Mouse (Mus musculus) CH12.LX (cell line): ENCODE data around the gene Ccdc28b. TPM values are rescaled to one million over a fixed set of nuclear protein-coding genes. Genes with fewer than 3 reads are reported as not detected.

ENCODE experiments used
- DNase-seq: peaks from one replicate; pipeline ENCODE4 v3.0.0-alpha.2; 2013; ENCODE audit errors: extremely low read depth
- H3K27ac ChIP-seq: 2 replicates; pipeline ENCODE4 v1.5.1; 2012; ENCODE audit warnings: low read depth, mild to moderate bottlenecking, control low read depth, moderate library complexity; ENCODE audit not compliant: insufficient read depth
- H3K27me3 ChIP-seq: replicated peaks from 2 replicates; pipeline ENCODE3; 2012; ENCODE audit warnings: inconsistent platforms
- H3K36me3 ChIP-seq, 2 experiments: replicated peaks in 1 of 2; 2 replicates each; pipeline versions ENCODE3 to v1.6.1; 2012; ENCODE audit warnings: inconsistent platforms in 1 of 2, low read length in 1 of 2, mild to moderate bottlenecking in 1 of 2, mixed read lengths in 1 of 2, moderate library complexity in 1 of 2; ENCODE audit not compliant: control insufficient read depth in 1 of 2, insufficient read depth in 1 of 2
- H3K4me1 ChIP-seq, 2 experiments: 2 replicates each; pipeline ENCODE4 v1.6.1; 2012; ENCODE audit warnings: inconsistent platforms in 1 of 2, moderate library complexity in 1 of 2; ENCODE audit not compliant: insufficient read depth in 2 of 2, control insufficient read depth in 1 of 2
- H3K4me2 ChIP-seq: 2 replicates; pipeline ENCODE4 v1.6.1; 2012; ENCODE audit warnings: low read depth, mild to moderate bottlenecking, control low read depth; ENCODE audit not compliant: poor library complexity, insufficient read depth, severe bottlenecking
- H3K4me3 ChIP-seq, 3 experiments: fragments of 150-350 bp in 1 of 3; sonication (generic) in 1 of 3; replicated peaks in 1 of 3; 2 replicates each; pipeline versions ENCODE3 to v1.5.1; 2011 to 2012; ENCODE audit warnings: low read depth in 2 of 3, low read length in 2 of 3, mild to moderate bottlenecking in 2 of 3, moderate library complexity in 2 of 3, control low read depth in 1 of 3, improper control_type of control experiment in 1 of 3, inconsistent platforms in 1 of 3, mixed read lengths in 1 of 3; ENCODE audit not compliant: poor library complexity in 1 of 3
- H3K79me2 ChIP-seq: replicated peaks from 2 replicates; pipeline ENCODE4 v1.6.1; 2012; ENCODE audit warnings: mild to moderate bottlenecking, moderate library complexity; ENCODE audit not compliant: control insufficient read depth, poor library complexity, insufficient read depth, severe bottlenecking; ENCODE audit errors: extremely low read depth
- H3K9ac ChIP-seq: 2 replicates; pipeline ENCODE4 v1.6.1; 2012; ENCODE audit warnings: low read depth, mild to moderate bottlenecking, control low read depth, moderate library complexity; ENCODE audit not compliant: insufficient read depth
- H3K9me3 ChIP-seq: replicated peaks from 2 replicates; pipeline ENCODE3; 2012; ENCODE audit warnings: low read length, inconsistent platforms, mixed read lengths
- BHLHE40 ChIP-seq: IDR thresholded peaks from 2 replicates; pipeline ENCODE4 v1.6.1; 2011; ENCODE audit warnings: mild to moderate bottlenecking, low read depth, low read length, improper control_type of control experiment
- CHD1 ChIP-seq: IDR thresholded peaks from 2 replicates; pipeline ENCODE4 v1.6.1; 2012; ENCODE audit warnings: low read depth, low read length, improper control_type of control experiment, inconsistent platforms
- CHD2 ChIP-seq: IDR thresholded peaks from 2 replicates; pipeline ENCODE4 v1.6.1; 2011; ENCODE audit warnings: low read length, improper control_type of control experiment
- CTCF ChIP-seq, 2 experiments: IDR thresholded peaks in 1 of 2; conservative IDR thresholded peaks in 1 of 2; 2 replicates each; pipeline ENCODE4 v1.5.1; 2011 to 2012; ENCODE audit warnings: low read depth in 2 of 2, low read length in 2 of 2, improper control_type of control experiment in 1 of 2, inconsistent platforms in 1 of 2, mild to moderate bottlenecking in 1 of 2, moderate library complexity in 1 of 2
- E2F4 ChIP-seq: IDR thresholded peaks from 2 replicates; pipeline ENCODE4 v1.6.1; 2011; ENCODE audit warnings: low read depth, low read length, improper control_type of control experiment; ENCODE audit not compliant: insufficient replicate concordance
- ELF1 ChIP-seq: IDR thresholded peaks from 2 replicates; pipeline ENCODE4 v1.6.1; 2014; ENCODE audit warnings: low read depth, mild to moderate bottlenecking, inconsistent platforms, low read length, improper control_type of control experiment
- EP300 ChIP-seq: IDR thresholded peaks from 2 replicates; pipeline ENCODE4 v1.6.1; 2011; ENCODE audit warnings: low read length, improper control_type of control experiment
- ETS1 ChIP-seq: conservative IDR thresholded peaks from 2 replicates; pipeline ENCODE4 v1.6.1; 2012; ENCODE audit warnings: low read depth, mild to moderate bottlenecking, inconsistent platforms, low read length, improper control_type of control experiment, moderate library complexity
- GABPA ChIP-seq: IDR thresholded peaks from 2 replicates; pipeline ENCODE4 v1.6.1; 2012; ENCODE audit warnings: low read depth, low read length, improper control_type of control experiment, inconsistent platforms; ENCODE audit not compliant: insufficient replicate concordance
- HCFC1 ChIP-seq: IDR thresholded peaks from 2 replicates; pipeline ENCODE4 v1.6.1; 2012; ENCODE audit warnings: low read depth, mild to moderate bottlenecking, inconsistent platforms, low read length, improper control_type of control experiment
- JUND ChIP-seq: conservative IDR thresholded peaks from 2 replicates; pipeline ENCODE4 v1.6.1; 2011; ENCODE audit warnings: low read depth, low read length, improper control_type of control experiment
- KAT2A ChIP-seq: IDR thresholded peaks from 2 replicates; pipeline ENCODE4 v1.6.1; 2012; ENCODE audit warnings: low read length, improper control_type of control experiment, inconsistent platforms; ENCODE audit not compliant: insufficient replicate concordance
- MAX ChIP-seq: IDR thresholded peaks from 2 replicates; pipeline ENCODE4 v1.6.1; 2011; ENCODE audit warnings: low read length, improper control_type of control experiment
- MAZ ChIP-seq: IDR thresholded peaks from 2 replicates; pipeline ENCODE4 v1.6.1; 2012; ENCODE audit warnings: low read depth, mild to moderate bottlenecking, inconsistent platforms, low read length, improper control_type of control experiment, moderate library complexity
- MEF2A ChIP-seq: IDR thresholded peaks from 2 replicates; pipeline ENCODE4 v1.6.1; 2014; ENCODE audit warnings: low read depth, mild to moderate bottlenecking, inconsistent platforms, low read length, improper control_type of control experiment, borderline replicate concordance
- MXI1 ChIP-seq: IDR thresholded peaks from 2 replicates; pipeline ENCODE4 v1.6.1; 2011; ENCODE audit warnings: mild to moderate bottlenecking, low read depth, low read length, improper control_type of control experiment
- MYC ChIP-seq: IDR thresholded peaks from 2 replicates; pipeline ENCODE4 v1.6.1; 2011; ENCODE audit warnings: low read depth, mild to moderate bottlenecking, improper control_type of control experiment, low read length
- NELFE ChIP-seq: IDR thresholded peaks from 2 replicates; pipeline ENCODE4 v1.6.1; 2011; ENCODE audit warnings: low read depth, low read length, improper control_type of control experiment
- NRF1 ChIP-seq: IDR thresholded peaks from 2 replicates; pipeline ENCODE4 v1.6.1; 2014; ENCODE audit warnings: low read depth, mild to moderate bottlenecking, inconsistent platforms, low read length, improper control_type of control experiment, moderate library complexity
- POLR2A ChIP-seq: IDR thresholded peaks from 2 replicates; pipeline ENCODE4 v1.6.1; 2011; ENCODE audit warnings: low read depth, mild to moderate bottlenecking, improper control_type of control experiment, low read length
- POLR2AphosphoS2 ChIP-seq: IDR thresholded peaks from 2 replicates; pipeline ENCODE4 v1.6.1; 2011; ENCODE audit warnings: low read depth, low read length, improper control_type of control experiment
- RAD21 ChIP-seq: IDR thresholded peaks from 2 replicates; pipeline ENCODE4 v1.6.1; 2011; ENCODE audit warnings: low read depth, mild to moderate bottlenecking, low read length, improper control_type of control experiment, moderate library complexity
- RCOR1 ChIP-seq: conservative IDR thresholded peaks from 2 replicates; pipeline ENCODE4 v1.6.1; 2012; ENCODE audit warnings: low read depth, mild to moderate bottlenecking, inconsistent platforms, low read length, improper control_type of control experiment
- SIN3A ChIP-seq: IDR thresholded peaks from 2 replicates; pipeline ENCODE4 v1.6.1; 2012; ENCODE audit warnings: low read length, improper control_type of control experiment, inconsistent platforms
- TBP ChIP-seq: conservative IDR thresholded peaks from 2 replicates; pipeline ENCODE4 v1.6.1; 2011; ENCODE audit warnings: low read depth, low read length, improper control_type of control experiment
- TCF12 ChIP-seq: IDR thresholded peaks from 2 replicates; pipeline ENCODE4 v1.6.1; 2014; ENCODE audit warnings: low read depth, mild to moderate bottlenecking, inconsistent platforms, low read length, improper control_type of control experiment
- UBTF ChIP-seq: IDR thresholded peaks from 2 replicates; pipeline ENCODE4 v1.6.1; 2012; ENCODE audit warnings: low read depth, mild to moderate bottlenecking, inconsistent platforms, low read length, improper control_type of control experiment, moderate library complexity
- USF1 ChIP-seq: IDR thresholded peaks from 2 replicates; pipeline ENCODE4 v1.6.1; 2014; ENCODE audit warnings: low read depth, mild to moderate bottlenecking, inconsistent platforms, low read length, improper control_type of control experiment
- ZC3H11A ChIP-seq: IDR thresholded peaks from 2 replicates; pipeline ENCODE4 v1.6.1; 2012; ENCODE audit warnings: low read depth, mild to moderate bottlenecking, inconsistent platforms, low read length, improper control_type of control experiment
- ZKSCAN1 ChIP-seq: IDR thresholded peaks from 2 replicates; pipeline ENCODE4 v1.6.1; 2012; ENCODE audit warnings: low read depth, inconsistent platforms, low read length, improper control_type of control experiment, borderline replicate concordance
- ZMIZ1 ChIP-seq: IDR thresholded peaks from 2 replicates; pipeline ENCODE4 v1.6.1; 2012; ENCODE audit warnings: low read depth, mild to moderate bottlenecking, inconsistent platforms, low read length, improper control_type of control experiment
- ZNF384 ChIP-seq: IDR thresholded peaks from 2 replicates; pipeline ENCODE4 v1.6.1; 2012; ENCODE audit warnings: low read depth, low read length, improper control_type of control experiment, inconsistent platforms
- dilution Hi-C: fragments of 300-500 bp; cut with MboI; formaldehyde crosslinking; loops from 2 replicates; pipeline ENCODE4 v1.14.3; 2020; ENCODE audit warnings: low sequenced_read_pairs; ENCODE audit not compliant: extremely low pct_unique_long_range_greater_than_20kb, extremely low pct_ligation_motif_present
- in situ Hi-C: fragments of 300-500 bp; cut with MboI; formaldehyde crosslinking; loops from 3 replicates; pipeline ENCODE4 v1.14.3; 2019; ENCODE audit warnings: low sequenced_read_pairs, low pct_ligation_motif_present, low pct_unique_long_range_greater_than_20kb, mixed read lengths
- polyA plus RNA-seq: library from polyadenylated mRNA; unstranded; fragments of >175 nt; gene quantifications from 2 replicates; pipeline ENCODE4 v1.2.1, GENCODE M21; 2012; ENCODE audit warnings: low read depth; ENCODE audit not compliant: insufficient read length
- total RNA-seq, 2 experiments: library from RNA; depleted of rRNA; stranded (reverse); fragments of 300-350 nt in 1 of 2; fragments of >200 nt in 1 of 2; gene quantifications; 2 replicates each; pipeline ENCODE4 v1.2.3; 2012 to 2014

Ccdc28b gene
- total and polyA plus RNA-seq, 3 experiments, result 24.0 to 28.0 (median 27.3) TPM

- Histone ChIP-seq H3K4me3 (peak within 1 kb of the TSS; percentile 74 to 76 (median 75)), H3K4me2 (peak within 1 kb of the TSS; percentile 45), H3K9me3 (no peaks in the 10 kb centered on the region), H3K36me3 (peaks cover 20 to 47% of the 10 kb centered on the region in 2 experiments), H3K4me1 (peaks cover 7 to 52% of the 10 kb centered on the region in 2 experiments), H3K79me2 (no peaks in the 10 kb centered on the region), H3K27ac (peak within 1 kb of the TSS; percentile 84), H3K27me3 (no peaks in the 10 kb centered on the region), H3K9ac (peak within 1 kb of the TSS; percentile 93)
- DNase-seq, result peak; percentile 94
- TF ChIP-seq HCFC1 (peak; percentile 72), KAT2A (0 out of 2 replicates have a peak, but pooled peaks have one; percentile 14), MAX (peak; percentile 29; the same call in 1 of the 2 replicates), CTCF (conservative IDR thresholded peaks at IDR 0.05 in 1 of 2, IDR thresholded peaks at IDR 0.05 in 1 of 2; ENCODE audit: low read depth in 2 of 2, low read length in 2 of 2) (peak in 1 of 2 experiments; percentile 13; a peak in 1 of 4 replicates), MAZ (0 out of 2 replicates have a peak, but pooled peaks have one; percentile 57), CHD1 (no peak), NELFE (peak; percentile 97), MXI1 (peak; percentile 28; the same call in 1 of the 2 replicates), ZNF384 (no peak), SIN3A (peak; percentile 72), JUND (no peak), ZKSCAN1 (peak; percentile 87), USF1 (no peak), TBP (0 out of 2 replicates have a peak, but pooled peaks have one; percentile 51), CHD2 (peak; percentile 53; the same call in 1 of the 2 replicates), GABPA (no peak), E2F4 (no peak), UBTF (no peak), POLR2A (peak; percentile 92), RAD21 (no peak), POLR2AphosphoS2 (peak; percentile 95), MYC (peak; percentile 60; the same call in 1 of the 2 replicates), EP300 (no peak), MEF2A (no peak), ZC3H11A (no peak), ELF1 (peak; percentile 72), BHLHE40 (no peak), ETS1 (no peak), RCOR1 (0 out of 2 replicates have a peak, but pooled peaks have one; percentile 38), NRF1 (peak; percentile 100), TCF12 (peak; percentile 58; the same call in 1 of the 2 replicates), ZMIZ1 (peak; percentile 84)
- dilution Hi-C loops (no loop called here), in situ Hi-C loops (loop anchor here (25.0 kb wide), 1 partner anchor 257 kb away; no protein-coding TSS in a partner anchor)
Observed at GRCm38 (mm10) chr4:129618786-129619691, 4.7 kb downstream of the Ccdc28b start, which contains the start of gene Iqcc. Gene Iqcc (minus strand): TSS chr4:129619099.
